Mouse (Mus musculus) ovary, adult 18-20 months (tissue): ENCODE results near the gene Fry.
A peak's percentile ranks its signal among the peaks of the same experiment; 100 is the strongest.

Experiments used
- DNase-seq: peaks from one replicate; pipeline ENCODE4 v3.0.0; 2022; ENCODE audit warnings: low spot score, mixed read lengths

The Fry gene

DNA sequence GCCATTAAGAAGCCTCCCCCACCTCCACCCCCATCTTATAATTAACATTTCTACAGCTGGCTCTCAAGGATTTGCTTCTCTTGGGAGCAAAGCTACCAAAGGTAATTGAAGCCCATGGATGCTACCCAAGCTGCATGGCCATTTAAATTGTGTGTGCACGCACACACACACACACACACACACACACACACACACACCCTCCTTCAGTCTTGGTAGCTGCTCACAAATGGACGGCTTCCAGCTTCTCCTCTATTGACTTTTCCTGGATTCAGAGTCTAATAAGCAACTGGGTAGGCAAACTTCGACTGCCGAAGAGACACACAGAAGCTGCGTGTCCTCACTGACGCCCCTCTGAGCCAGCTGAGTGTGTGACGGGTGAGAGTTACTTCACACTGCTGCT is 11.7 kb downstream of the Fry start:
- no peak for DNase-seq

DNA sequence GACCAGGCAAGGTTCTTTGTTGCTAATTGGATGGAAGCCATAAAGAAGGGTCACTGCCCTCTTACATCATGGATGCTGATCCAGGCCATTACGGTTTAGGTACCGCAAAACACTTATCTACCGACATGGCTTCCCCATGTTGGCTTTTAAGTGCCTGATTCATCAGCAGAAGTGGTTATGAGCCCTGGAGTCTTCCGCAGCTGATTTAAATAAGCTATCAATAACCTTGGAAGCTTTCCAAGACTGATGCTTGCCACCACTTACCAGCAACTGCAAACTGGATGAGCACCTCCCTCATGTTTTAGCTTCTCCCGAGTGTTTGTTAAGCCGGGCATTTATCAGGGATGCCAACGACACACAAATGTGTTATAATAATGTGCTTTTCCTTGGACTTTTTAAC is 12.7 kb downstream of the Fry start:
- no peak for DNase-seq

DNA sequence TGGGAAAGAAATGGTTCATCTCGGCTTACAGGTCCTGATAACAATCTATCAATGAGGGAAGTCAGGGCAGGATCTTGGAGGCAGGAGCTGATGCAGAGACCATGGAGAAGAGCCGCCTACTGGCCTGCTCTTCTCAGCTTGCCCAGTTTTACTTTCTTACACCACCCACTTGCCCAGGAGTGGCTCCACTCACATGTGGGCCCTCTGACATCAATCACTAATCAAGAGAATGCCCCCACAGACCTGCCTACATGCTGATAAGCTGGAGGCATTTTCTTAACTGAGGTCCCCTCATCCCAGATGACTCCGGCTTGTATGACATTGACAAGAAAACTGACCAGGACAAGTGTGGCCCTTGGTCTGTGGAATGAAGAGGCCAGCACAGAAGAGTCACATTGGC is 16.2 kb downstream of the Fry start:
- no peak for DNase-seq

DNA sequence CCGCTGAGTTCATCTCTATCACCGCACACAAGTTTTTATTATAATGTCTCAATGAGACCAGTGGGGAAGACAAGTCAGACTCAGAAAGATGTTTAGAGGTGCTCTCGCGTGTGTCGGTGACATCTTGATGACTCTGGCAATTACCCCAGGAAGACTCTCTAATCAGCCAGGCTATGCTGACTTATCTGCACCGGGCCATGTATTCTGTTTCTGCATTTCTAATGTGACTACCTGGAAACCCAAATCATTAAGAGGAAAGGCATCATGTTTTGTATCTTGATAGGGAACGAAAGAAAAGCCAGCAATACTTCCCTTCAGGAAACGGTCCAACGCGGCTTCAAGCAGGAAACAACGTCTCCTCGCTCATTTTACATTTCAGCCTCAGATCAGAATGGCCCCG is 17.1 kb downstream of the Fry start:
- DNase-seq, result no peak

GRCm38 (mm10) chr5:150137772-150138451 is 19.5 kb downstream of the Fry start:
- DNase-seq, result no peak

DNA sequence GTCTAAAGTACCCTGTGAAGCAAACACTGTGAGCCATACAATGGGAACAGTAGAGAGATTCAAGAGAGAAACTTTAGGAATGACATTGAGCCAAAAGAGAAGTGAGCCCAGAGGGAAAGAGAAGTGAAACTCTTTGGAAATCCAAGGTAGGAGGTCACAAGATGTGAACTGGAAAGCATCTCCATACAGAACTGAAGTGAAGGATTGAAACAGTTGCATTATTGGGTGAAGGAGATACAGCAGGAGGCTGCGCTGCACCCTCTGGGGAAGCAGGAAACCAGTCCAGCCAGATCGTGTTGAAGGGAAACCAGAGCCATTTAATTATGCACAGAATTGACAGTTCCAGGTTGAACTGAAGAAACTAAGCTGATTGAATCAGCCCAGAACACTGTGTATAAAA is 22.1 kb downstream of the Fry start:
- no peak for DNase-seq

DNA sequence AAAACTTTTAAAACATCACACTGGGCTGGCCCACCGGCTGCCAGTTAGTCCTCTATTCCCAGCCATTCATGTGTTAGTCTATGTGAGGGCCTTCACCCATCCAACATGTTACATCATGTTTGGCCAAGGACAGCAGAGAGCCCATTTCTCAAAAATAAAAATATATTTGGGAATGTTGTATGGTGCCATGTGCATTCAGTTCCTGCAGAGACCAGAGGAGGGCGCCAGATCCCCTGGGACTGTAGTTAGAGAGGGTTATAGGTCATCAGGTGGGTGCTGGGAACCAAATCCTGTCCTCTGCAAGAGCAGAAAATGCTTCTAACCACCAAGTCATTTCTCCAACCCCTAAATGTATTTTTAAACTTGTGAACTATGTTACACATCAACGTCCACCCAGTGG is 27.5 kb downstream of the Fry start:
- no peak for DNase-seq

DNA sequence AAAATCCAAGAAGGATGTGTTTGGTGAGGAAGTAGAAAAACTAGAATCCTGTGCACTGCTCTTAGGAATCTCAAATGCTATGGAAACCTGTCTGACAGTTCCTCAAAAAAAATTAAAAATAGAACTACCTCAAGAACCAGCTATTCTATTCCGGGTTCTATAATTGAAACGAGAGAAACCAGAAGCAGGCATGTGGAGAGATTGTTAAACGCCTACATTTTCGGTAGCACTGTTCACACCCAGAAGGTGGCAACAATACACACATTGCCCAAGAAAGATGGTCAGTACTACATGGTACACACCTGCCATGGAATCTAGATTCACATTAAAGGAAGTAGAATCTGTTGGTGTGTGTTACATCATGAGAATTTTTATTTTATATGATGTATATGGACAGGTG is 28.2 kb downstream of the Fry start:
- DNase-seq, result no peak

GRCm38 (mm10) chr5:150149725-150150124 is 31.3 kb downstream of the Fry start:
- no peak for DNase-seq

- DNase-seq, result no peak
Observed at GRCm38 (mm10) chr5:150150986-150151385, 32.5 kb downstream of the Fry start.

DNA sequence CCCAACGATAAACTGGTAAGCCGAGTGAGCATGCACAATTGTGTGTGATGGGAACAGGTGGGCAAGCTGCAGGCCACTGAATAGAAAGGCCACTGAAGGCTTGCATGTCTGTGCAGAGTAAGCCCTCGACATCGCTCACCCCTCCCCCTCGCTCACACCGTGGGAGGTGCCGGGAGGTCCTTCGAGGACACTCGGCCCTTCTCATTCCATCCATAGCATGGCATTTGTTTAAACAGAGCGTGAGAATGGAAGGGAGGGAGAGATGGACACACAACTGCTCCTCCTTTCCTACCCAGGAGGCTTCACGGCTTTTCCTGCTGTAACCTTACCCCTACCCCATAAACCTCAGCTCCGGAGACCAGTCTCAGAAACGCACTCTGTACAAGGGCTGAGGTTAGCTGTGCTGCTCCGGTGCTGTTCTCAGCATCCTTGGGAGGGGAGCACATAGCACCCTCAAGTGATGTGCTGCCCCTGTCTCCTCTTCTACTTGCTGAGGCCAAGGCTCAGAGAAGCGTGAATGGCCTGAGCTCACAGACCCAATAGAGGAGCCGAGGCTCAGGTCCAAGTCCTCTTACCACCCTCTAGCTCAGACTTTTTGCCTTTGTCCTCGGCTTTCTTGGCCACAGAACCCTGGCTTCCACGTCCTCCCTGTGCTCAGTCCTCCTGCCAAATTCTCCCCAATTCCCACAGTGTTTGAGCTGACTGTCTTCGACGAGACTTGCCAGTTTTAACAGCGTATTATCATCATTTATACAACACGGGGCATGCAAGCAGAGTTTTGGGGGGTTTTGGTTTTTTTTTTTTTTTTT is 33.8 kb downstream of the Fry start:
- DNase-seq, result no peak

- DNase-seq, result no peak
Observed at GRCm38 (mm10) chr5:150152880-150153281, 34.4 kb downstream of the Fry start.

- DNase-seq, result no peak
Observed at GRCm38 (mm10) chr5:150155388-150155787, 36.9 kb downstream of the Fry start.

DNA sequence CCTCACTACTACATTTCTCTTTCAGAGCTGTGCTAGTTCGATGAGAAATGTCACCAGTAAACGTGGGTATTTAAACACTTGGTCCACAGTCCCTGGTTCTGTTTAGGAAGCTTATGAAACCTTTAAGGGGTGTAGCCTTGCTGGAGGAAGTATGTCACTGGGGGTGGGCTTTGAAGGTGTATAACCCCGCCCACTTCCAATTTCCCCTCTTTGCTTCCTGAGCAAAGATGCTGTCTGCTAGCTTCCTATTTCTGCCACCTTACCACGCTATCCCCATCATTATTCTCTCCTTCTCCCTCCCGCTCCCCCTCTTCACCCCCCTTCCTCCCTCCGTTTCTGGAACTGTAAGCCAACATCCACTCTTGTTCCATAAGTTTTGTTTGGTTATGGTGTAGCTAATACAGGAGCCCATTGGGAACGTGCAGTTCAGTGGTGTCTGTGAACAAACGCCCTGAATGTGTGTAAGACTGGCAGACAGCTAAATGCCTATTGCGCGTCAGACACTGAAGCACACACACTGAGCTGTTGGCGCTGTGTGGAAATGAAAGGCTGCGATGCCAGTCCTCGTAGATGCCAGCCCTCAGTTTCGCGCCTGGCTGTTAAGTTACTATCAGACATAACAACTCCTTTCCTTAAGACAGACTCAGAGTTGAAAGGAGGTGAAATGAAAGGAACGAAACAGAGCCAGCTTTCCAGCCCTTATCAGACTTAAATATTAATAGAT is 37.8 kb downstream of the Fry start:
- no peak for DNase-seq

- DNase-seq, result no peak
Observed at GRCm38 (mm10) chr5:150157682-150158081, 39.2 kb downstream of the Fry start.

- no peak for DNase-seq
Observed at GRCm38 (mm10) chr5:150159151-150159550, 40.7 kb downstream of the Fry start.

DNA sequence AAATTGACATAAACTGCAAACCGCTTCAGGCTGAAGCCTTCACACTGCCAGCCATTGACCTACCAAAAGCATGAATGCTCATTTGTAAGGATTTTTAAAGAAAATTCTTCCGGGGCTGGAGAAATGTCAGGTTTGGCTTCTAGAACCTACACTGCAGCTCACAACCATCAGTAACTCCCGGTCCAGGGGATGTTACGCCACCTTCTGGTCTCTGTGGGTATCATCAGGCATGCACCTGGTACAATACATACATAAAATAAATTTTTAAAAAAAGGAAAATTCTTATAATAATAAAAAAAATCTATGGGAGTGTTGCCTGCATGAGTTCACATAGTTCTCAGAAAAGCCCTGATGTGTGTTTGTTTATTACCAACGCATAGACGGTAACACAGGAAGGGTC is 42.7 kb downstream of the Fry start:
- no peak for DNase-seq

DNA sequence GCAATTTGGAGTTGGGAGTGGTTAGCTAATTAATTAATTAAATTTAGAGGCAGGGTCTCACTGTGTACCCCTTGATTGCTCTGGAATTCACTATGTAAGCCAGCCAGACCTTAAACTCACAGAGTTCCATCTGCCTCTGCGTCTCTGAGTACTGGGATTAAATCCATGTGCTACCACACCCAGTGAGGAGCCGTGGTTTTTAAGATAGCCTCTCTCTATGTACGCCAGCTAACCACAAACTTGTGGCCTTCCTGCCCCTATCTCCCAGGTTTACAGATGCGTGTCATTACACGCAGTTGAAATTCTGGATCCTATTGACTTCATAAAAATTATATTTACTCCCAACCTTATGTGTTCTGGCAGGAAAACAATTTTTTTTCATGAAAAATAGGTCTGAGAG is 43.5 kb downstream of the Fry start:
- DNase-seq, result no peak

- DNase-seq, result no peak
Observed at GRCm38 (mm10) chr5:150164671-150165070, 46.2 kb downstream of the Fry start.

DNA sequence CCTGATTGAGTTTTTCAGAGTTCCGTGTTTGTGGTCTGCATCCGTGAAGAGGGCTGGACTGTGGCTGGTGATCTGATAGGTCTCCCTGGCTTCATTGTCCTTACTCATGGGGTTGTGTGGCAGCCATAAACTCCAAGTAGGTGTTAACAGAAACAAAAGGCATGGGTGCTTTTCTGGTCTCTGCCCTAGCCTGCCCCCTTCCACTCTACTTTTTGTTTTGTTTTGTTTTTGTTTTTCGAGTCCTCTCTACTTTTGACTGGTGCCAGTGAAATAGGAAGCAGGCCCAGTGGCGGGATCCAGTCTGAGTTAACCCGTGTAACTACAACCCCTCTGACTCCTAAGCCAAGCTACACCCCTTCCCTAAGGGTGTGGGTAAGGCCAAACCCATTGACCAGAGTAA is 48.4 kb downstream of the Fry start:
- no peak for DNase-seq

DNA sequence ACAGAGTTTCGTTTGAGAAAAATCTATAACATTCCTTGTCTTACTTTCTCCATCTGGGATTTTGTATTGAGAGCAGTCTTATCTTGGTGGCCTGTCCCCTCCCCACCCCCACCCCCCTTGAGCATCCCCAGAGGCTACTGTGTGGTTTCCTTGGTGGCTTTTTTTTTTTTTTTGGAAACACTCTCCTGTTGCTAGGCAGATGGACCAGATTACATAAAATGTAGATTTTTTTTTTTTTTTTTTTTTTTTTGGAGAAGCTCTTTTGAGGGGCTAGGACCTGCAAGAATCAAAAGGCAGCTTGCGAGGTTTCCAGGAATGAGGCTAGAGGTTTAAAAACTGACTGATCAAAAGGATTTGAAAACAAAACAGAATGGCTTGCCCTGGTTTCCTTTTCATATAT is 48.8 kb downstream of the Fry start:
- DNase-seq, result no peak

GRCm38 (mm10) chr5:150168712-150169111 is 50.3 kb downstream of the Fry start:
- DNase-seq, result peak; percentile 23

GRCm38 (mm10) chr5:150171562-150171961 is 53.1 kb downstream of the Fry start:
- DNase-seq, result no peak
